Mouse (Mus musculus): Measurements from ENCODE around the gene Omt2a.
"Not testable (repeated sequence)": the region's sequence is repeated elsewhere in the genome, so short reads cannot be mapped to it uniquely, and the experiment has no call there.

Omt2a gene

DNA sequence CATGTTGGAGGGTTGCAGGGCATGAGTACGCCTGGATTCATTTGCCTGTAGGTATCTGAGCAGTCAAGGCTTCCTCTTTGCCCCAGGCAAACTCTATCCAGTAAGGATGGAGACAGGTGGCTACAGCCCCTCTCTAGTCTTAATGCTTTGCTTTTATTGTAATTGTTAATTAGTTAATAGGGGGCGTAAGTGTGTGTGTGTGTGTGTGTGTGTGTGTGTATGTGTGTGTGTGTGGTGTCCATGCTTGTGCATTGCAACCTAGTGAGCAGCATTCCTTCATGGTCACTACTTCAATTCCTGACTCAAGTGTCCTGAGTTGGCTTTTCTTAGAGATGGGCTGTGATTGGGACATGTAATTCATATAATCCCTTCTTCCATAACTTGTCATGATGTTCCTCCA is at the start of gene Omt2a:
Gene Omt2a (minus strand): TSS at position 101 of the 400 bp plus-strand sequence.
- in situ Hi-C loops (cut with MboI, MseI) = no loop called here

DNA sequence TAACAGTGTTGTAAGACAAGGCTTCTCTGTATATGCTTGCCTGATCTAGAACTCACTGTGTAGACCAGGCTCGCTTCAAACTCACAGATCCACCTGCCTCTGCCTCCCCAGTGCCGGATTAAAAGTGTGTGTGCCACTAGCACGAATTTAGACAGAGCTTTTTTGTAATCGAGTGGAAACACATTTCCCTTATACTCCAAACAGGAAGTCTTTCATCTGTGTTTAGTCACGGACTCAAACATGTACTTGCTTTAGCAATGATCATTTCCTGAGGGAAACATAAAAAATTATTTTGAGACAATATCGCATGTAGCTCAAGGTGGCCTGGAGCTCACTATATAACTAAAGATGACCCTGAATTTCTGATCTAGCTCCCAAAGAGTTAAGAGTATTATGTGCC is 48.8 kb upstream of the Omt2a start:
- in situ Hi-C loops (cut with MboI, MseI) = no loop called here

DNA sequence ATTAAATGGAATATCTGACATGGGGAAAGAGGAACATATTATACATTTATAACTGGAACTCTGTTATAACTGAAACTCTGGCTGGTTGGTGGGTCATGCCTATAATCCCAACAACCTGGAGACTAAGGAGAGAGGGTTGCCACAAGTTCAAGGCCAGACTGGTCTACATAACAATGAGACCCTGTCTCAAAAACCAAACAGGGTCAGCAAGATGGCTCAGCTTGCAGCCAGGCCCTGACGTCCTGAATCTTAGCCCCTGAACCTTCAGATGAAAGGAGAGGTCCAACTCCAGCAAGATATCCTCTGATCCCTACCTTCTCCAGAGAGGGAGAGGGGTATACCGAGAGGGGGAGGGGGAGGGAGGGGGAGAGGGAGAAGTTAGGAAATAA is 45.9 kb upstream of the Omt2a start:
- in situ Hi-C loops (cut with MboI, MseI) = no loop called here

DNA sequence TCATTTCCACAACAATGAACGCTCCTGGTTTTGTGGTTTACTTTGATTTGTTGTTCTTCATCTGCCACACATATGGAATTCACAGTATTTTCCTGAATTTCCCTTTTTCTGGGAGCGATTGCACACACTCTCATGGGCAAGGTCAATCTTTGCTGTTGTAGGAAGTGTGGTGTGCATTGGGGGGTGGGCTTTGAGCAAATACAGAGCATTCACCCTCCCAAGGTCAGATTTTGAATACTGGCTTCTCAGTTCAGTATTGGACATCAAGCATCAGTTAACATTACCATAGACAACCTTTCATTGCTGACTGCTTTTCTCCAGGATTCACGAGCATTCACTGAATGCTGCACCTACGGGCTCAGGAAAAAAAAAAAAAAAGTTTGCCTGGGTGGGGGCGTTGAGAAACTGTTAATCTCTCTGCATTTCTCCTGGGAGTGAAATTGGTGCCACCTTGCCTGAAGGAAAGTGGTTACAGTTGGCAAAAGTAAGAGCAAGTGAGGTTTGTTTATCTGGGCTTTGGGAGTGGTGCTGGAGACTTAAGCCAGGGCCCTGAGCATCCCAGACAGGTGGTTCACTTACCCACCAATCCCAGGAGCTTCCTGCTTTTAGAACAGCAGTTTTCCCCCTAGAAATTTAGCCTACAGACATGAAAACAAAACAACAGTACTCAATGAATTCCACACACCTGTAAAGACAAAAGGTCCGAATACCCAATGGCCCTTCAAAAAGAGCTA is 45.3 kb upstream of the Omt2a start:
- in situ Hi-C loops (cut with MboI, MseI) = no loop called here

DNA sequence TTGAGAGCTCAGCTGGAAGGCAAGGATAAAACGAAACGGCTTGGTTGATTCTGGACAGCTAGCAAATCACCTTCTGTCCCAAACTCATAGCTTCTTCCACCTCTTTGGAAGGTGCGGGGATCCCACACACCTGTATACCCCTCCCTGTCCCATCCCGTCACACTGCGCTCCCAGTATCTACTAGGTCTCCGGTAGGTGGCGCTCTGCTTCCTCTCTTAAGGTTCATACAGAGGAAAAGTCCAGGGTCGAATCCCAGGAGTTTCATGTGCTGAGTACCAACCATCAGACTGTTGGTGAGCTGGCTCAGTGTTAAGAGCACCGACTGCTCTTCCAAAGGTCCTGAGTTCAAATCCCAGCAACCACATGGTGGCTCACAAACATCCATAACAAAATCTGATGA is 43.5 kb upstream of the Omt2a start:
- in situ Hi-C loops (cut with MboI, MseI) = no loop called here

DNA sequence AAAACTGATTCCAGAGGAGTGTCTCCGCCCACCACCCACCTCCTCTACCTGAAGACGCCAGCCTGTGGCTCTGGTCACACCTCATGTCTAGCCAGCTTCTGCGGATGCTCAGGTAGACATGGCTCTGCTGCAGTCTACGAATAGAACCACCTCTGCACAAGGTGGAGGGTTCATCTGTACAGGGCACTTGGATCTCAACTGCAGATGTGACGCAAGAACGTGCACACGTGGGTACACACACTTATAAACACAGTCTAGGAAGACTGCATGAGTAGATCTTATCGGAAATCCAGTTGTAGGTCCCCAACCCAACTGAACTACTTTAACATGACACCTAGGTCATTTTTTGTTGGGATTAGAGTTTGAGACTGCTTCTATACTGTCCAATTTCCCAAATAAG is 41.0 kb upstream of the Omt2a start, which contains the start of gene Gsta2:
Gene Gsta2 (minus strand): TSS at position 178 of the 400 bp plus-strand sequence.
- in situ Hi-C loops (cut with MboI, MseI) = no loop called here

DNA sequence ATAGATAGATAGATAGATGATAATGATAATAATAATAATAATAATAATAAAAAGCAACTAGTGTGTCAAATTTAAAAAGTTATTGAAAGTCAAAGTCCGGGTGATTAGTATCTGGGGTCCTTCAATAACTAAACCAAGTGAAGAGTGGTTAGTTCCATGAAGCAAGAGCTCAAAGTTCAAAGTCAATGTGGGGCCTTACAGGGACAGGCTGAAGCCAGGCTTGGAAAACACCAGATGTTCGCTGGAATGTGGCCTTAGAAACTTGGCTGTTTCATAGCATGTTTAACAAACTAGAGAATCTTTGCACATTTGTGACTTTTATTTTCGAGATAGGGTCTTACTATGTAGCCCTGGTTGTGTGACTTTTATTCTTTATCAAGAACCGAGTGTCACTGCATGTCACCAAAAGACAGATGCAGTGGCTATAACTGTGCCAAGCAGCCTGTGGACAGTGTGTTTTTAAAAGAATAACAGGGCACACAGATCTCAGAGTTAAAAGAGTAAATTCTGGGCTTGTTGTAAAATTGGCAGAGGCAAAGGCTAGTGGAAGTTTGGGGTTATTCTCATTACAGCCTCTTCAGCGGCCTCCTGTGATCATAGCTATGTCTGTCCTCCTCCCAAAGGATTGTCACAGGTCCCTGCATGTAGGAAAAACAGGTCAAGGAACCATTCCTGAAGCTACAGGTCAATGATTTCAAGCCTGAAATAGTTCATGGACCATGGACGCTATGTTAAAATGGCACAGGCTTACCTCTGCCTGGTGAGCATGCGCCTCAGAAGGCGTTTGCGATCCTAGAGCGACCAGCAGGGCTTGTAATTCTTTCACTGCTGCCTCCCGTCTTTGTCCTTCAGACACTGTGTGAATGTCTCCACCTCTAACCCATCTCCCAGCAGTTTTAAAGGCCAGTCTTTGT is 40.3 kb upstream of the Omt2a start:
- in situ Hi-C loops (cut with MboI, MseI) = no loop called here

DNA sequence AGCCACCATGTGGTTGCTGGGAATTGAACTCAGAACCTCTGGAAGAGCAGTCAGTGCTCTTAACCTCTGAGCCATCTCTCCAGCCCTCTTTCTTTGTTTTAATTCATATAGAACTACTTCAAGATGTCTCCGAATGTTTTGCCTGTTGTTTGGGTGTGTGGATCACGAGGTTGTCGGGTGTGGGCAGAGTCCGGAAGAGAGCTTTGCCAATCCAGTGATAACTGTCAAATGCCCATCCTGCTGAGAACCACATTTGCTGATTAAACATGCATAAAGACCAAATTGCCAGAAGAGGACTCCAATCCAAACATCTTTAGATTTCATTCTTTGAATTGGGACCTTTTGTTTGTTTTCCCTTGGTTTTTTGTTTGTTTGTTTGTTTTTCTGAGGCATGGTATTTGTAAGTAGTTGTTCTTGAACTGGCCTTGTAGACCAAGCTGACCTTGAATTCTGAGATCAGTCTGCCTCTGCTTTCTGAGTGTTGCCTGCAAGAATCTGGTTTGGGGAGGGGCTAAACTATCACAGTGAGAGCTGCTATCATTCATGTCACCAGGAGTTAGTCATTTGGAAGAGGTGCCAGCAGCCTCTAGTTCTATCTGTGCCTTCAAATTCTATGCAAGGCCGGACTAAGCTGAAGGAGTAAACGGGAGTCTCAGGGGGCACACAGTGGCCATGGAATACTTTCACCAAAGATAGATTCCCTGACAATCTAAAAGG is 37.1 kb upstream of the Omt2a start:
- in situ Hi-C loops (cut with MboI, MseI) = no loop called here

DNA sequence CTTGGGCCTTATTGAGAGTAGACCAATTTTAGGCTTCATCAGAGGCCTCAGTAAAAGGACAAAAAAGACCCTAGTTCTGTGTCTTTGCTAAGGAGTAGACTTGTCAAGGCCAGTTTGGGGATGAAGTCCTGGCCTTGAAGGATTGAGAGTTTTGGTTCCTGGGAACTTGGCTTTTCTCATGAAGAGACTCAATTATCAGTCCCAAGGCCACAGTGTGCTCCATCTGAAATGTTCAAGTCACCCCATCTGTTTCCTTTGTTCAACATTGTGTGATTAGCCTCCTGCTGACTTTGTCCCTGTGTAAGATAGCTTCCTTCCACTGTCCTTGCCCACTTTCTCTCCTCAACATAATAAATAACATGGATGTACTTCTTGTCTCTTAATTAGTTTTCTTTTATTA is 35.4 kb upstream of the Omt2a start:
- in situ Hi-C loops (cut with MboI, MseI) = not testable (repeated sequence)

DNA sequence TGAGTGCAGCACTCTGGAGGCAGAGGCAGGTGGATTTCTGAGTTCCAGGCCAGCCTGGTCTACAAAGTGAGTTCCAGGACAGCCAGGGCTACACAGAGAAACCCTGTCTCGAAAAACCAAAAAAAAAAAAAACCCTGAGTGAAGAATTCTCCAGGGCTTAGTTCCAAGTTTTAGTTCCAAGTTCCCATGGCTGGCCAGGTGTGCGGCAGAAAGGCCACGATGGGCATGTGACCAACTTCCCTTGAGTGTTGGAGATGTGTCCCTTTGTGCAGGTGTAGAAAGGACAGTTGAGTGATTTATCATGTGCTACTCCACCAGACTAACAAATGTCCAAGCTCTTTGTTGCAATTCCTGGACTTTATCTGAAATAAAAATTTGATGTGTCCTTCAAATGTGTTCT is 34.5 kb upstream of the Omt2a start:
- in situ Hi-C loops (cut with MboI, MseI) = not testable (repeated sequence)

DNA sequence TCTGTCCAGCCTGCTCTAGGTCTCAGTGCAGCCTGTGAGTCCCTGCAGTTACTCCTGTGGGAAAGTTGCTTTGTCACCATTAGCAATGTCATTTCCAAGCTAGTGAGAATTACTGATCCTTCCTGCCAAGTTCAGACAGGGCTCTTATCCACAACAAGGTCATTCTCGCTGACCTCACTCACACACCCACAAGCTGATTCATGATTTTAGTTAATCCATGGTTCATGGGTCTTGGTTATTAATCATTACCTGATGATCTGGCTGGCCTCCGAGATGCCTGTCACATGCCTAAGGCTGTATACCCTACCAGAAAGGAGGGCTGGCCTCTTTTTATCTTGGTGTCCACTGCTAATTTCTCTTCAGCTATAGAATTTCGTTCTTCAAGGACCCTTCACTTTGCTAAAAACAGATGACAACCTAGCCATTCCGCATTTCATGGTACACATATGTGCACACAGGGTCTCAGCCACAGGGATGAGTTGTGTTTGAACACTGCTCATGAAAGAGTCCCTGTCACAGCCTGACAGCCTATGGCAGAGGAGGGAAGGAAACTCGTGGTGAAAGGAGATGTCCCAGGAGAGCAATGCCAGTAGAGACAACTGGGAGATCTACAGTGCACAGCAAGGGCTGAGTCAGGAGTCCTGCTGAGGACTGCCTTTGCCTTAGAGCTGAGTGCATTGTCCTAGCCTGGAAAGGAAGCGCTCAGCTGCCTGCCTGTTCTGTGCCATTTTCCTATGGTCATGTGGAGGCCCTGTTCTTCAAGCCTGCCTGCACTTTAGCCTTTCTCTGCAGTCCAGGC is 33.8 kb upstream of the Omt2a start:
- in situ Hi-C loops (cut with MboI, MseI) = not testable (repeated sequence)

DNA sequence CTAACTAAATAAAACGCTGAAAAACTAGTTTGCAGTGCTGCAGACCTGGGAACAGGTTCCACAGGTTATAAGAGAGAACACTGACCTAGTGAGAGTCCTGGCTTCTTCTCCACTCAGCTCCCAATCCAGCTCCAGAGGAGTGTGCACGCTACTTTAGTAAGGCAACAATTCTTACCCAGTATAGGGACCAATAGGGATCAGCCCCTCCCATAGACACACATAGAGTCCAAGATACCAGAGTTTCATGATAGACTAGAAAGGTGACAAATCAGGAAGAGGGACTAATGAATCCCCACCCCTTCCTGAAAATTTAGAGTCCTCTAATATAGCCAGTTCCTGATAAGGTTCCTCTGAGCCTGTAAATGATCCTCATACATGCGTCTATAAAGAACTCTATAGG is 32.4 kb upstream of the Omt2a start:
- in situ Hi-C loops (cut with MboI, MseI) = no loop called here

DNA sequence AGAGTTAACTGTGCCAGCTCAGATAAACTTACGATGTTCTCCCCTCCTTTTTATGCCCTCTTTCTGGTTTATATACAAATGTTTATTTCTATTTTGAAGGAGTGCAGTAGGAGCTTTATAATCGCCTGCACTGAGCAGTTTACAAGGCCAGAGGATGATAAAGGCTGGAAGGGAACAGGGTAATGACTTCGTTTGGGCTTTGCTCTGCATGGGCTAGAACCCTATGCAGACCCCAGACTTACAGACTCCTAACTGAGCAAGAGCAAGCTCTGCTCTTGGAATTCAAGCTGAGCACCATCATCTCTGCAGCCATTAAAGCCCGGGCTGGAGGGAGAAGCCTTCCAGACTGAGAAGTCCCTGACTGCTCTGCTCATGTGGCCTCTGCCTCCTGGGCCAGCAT is 30.6 kb upstream of the Omt2a start:
- in situ Hi-C loops (cut with MboI, MseI) = not testable (repeated sequence)

DNA sequence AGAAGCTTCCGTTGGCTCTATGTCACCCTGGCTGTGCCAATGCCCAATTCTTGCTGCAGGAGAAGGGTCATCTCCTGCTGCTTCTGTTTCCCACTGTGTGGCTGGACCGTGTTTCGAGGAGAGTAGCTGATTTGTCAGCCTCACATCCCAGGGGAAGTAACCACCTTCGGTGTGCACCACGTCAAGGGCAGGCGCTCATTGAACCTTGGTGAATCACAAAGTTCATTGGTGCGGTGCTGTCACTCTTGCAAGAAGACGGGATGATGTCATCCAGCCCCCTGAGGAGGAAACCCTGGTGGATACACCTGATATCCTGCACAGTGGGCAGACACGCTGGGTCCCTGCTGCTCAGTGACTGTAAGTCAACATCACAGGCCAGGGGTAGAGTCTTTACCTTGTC is 28.5 kb upstream of the Omt2a start:
- in situ Hi-C loops (cut with MboI, MseI) = not testable (repeated sequence)

DNA sequence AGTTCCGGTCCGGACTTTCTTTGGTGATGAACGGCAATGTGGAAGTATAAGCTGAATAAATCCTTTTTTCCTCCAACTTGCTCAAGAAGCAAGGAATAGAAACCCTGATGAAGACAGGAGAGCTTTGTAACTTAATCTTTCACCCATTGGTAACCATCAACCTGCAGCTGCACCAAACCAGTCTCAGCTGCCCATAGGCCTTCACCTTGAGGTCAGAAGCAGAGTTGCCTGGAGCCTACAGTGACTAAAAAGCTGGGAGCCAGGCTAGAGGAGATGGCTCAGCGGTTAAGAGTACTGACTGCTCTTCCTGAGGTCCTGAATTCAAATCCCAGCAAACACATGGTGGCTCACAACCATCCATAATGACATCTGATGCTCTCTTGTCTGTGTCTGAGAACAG is 27.9 kb upstream of the Omt2a start:
- in situ Hi-C loops (cut with MboI, MseI) = not testable (repeated sequence)

DNA sequence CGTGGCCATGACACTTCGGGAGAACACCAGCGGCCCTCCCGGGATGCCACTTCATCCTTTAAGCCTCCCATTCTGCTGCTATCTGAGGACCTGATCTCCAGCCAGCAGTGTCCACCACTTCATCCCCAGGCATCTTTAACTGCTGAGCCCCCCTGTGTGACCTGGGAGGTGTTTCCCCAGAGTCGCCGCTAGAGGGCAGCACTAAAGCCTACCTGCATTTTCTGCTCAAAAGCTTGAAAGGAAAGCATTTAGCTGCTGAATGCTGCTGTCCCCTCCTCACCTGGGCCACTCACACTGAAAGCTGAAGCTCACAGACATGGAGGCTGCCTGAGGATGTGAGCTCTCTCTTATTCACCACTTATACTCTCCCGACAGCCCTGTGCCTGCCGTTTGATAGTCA is 25.7 kb upstream of the Omt2a start:
- in situ Hi-C loops (cut with MboI, MseI) = not testable (repeated sequence)

DNA sequence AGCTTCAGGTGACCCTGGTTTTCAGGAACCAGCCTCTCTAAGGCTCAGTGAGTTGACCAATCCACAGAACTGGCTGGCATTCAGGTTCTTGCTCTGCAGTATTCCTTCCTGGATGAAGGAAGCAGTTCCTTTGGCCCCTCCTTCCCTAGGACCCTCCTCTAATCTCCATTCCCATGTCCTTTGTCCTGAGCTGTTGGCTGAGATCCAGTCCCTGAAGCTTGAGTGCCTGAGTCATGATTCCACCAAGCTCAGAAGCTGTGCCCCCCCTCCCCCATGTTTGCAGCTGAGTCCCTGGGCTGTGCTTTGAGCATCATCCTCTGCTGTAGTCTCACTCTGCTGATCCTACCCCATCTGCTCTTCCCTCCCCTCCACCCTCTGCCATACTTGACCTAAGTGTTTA is 22.5 kb upstream of the Omt2a start:
- in situ Hi-C loops (cut with MboI, MseI) = loop anchor here (10.0 kb wide), 1 partner anchor 1118 kb away; no protein-coding TSS in a partner anchor

DNA sequence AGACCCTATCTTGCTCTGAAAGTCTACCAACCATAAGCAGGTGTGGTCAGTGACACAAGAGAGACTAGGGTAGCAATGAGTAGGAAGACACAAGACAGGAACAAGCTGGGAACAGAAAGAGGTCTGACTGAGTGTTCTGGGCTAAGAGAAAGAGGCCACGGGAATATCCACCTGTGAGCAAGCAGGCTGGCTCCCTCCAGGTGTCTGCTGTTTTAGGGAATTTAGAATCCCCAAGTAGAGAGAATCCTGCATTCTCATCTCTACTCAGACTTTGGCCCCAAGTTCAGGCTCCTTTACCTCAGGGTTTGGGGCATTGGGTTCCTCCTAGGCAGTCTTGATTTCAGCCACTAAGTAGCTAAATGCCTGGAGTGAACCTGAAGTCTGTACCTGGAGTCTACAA is 12.7 kb upstream of the Omt2a start, which contains the start of gene Omt2b:
Gene Omt2b (plus strand): TSS at position 301 of the 400 bp plus-strand sequence.
- in situ Hi-C loops (cut with MboI, MseI) = not testable (repeated sequence)

DNA sequence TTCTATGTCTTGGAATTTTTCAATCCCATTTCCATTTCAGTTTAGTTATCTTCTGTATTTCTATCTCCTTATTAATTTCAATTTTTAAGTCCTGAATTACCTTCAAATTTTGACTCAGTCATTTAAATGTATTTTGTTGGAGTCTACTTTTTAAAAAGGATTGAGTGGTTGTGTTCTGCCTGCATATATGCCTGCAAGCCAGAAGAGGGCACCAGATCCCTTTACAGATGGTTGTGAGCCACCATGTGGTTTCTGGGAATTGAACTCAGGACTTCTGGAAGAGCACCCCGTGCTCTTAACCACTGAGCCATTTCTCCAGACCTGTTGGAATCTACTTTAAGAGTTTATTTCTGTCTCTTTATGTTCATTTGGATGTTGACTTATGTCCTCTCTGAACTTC is 4.9 kb upstream of the Omt2a start:
- in situ Hi-C loops (cut with MboI, MseI) = no loop called here

DNA sequence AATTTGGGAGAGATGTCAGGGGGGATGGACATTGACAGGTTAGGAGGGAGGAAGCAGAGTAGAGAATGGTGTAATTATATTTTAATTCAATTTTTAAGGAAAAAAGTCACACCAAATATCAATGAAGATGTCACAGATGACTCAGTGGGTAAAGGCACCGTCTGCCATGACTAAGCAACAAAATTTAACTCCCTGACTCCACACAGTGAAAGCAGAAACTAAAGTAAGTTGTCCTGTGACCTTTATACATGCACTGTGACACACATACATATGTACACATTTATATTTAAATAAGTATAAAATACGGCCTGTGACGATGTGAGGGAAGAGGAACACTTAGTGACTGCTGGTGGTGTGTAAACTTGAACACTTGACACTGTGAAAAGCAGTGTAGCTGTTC is 6.5 kb downstream of the Omt2a start:
- in situ Hi-C loops (cut with MboI, MseI) = not testable (repeated sequence)

DNA sequence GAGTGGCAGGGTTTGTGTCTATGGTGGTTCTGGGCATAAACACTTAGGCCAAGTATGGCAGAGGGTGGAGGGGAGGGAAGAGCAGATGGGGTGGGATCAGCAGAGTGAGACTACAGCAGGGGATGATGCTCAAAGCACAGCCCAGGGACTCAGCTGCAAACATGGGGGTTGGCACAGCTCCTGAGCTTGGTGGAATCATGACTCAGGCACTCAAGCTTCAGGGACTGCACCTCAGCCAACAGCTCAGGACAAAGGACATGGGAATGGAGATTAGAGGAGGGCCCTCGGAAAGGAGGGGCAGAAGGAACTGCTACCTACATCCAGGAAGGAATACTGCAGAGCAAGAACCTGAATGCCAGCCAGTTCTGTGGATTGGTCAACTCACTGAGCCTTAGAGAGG is 15.5 kb downstream of the Omt2a start:
- in situ Hi-C loops (cut with MboI, MseI) = not testable (repeated sequence)

All from regulatory T cell (primary cell).